Mouse (Mus musculus) kidney, postnatal 10 days (tissue): ENCODE measurements around the gene Psmc3.

ENCODE experiments used
- DNase-seq: peaks from one replicate; pipeline ENCODE4 v3.0.0; 2021; ENCODE audit warnings: mixed read lengths

Gene Psmc3

GRCm38 (mm10) chr2:91114781-91115577 is 61.2 kb downstream of the Psmc3 start:
- DNase-seq, result peak; percentile 99

DNA sequence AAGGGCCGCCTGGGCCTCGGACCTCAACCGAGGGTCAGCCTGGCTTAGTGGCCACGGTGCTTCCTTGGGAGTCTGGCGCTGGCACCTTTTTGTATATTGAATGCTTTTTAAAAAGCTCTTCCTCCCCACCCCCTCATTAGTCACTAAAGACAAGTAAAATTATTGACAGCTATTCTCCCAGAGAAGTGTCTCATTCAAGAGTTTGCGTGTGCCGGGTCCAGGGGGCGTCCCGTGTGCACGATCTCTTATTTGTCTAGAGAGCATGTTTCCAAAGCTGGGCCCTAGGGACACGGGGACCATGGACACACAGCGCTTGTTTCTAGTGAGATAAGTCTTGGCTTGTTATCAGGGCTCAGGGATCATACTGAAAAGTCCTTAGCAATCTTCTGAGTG is 61.8 kb downstream of the Psmc3 start:
- DNase-seq, result no peak
